Mouse (Mus musculus) embryonic facial prominence, embryonic 15.5 days (tissue): ENCODE results near the gene Hs3st6. TPM values are rescaled to one million over a fixed set of nuclear protein-coding genes. Genes with fewer than 3 reads are reported as not detected.
A peak's percentile ranks its signal among the peaks of the same experiment; 100 is the strongest.

ENCODE experiments used
- ATAC-seq: fragments of 200-750 bp; cut with Nextera tagmentation; 2 replicates; pipeline ENCODE4 v1.8.0; 2017; ENCODE audit warnings: low read depth, moderate TSS enrichment; ENCODE audit not compliant: insufficient number of reproducible peaks, low FRiP score, low TSS enrichment
- H3K27ac ChIP-seq: fragments of 300-500 bp; sonication (generic); replicated peaks from 2 replicates; pipeline ENCODE4 v1.5.1; 2015; ENCODE audit warnings: mild to moderate bottlenecking, inconsistent platforms
- H3K27me3 ChIP-seq: fragments of 300-500 bp; sonication (generic); 2 replicates; pipeline ENCODE4 v1.6.1; 2015; ENCODE audit warnings: inconsistent platforms
- H3K36me3 ChIP-seq: fragments of 300-500 bp; sonication (generic); 2 replicates; pipeline ENCODE4 v1.6.1; 2015; ENCODE audit warnings: mild to moderate bottlenecking, inconsistent platforms
- H3K4me1 ChIP-seq: fragments of 300-500 bp; sonication (generic); 2 replicates; pipeline ENCODE4 v1.6.1; 2015; ENCODE audit warnings: inconsistent platforms
- H3K4me2 ChIP-seq: fragments of 300-500 bp; sonication (generic); replicated peaks from 2 replicates; pipeline ENCODE4 v1.6.1; 2015; ENCODE audit warnings: mild to moderate bottlenecking, inconsistent platforms
- H3K4me3 ChIP-seq: fragments of 300-500 bp; sonication (generic); replicated peaks from 2 replicates; pipeline ENCODE4 v1.5.1; 2015; ENCODE audit warnings: mild to moderate bottlenecking, inconsistent platforms
- H3K9ac ChIP-seq: fragments of 300-500 bp; sonication (generic); 2 replicates; pipeline ENCODE4 v1.6.1; 2015; ENCODE audit warnings: inconsistent platforms
- H3K9me3 ChIP-seq: fragments of 300-500 bp; sonication (generic); replicated peaks from 2 replicates; pipeline ENCODE4 v1.6.1; 2016; ENCODE audit warnings: inconsistent platforms
- WGBS: fragments of 180-500 bp; shearing (Covaris S2); methylation state at CpG from one replicate; pipeline ENCODE4 v1.1.7; 2015; 5-methylcytosine and 5-hydroxymethylcytosine counted together
- polyA plus RNA-seq: library from polyadenylated mRNA; unstranded; fragments of >200 nt; fragmentation: Nextera tagmentation; extraction: Ambion mirVana; gene quantifications from 2 replicates; pipeline ENCODE4 v1.2.1, GENCODE M21; 2015

Gene Hs3st6
- polyA plus RNA-seq, 1 experiment from 2014 or later: 26.4 TPM

DNA sequence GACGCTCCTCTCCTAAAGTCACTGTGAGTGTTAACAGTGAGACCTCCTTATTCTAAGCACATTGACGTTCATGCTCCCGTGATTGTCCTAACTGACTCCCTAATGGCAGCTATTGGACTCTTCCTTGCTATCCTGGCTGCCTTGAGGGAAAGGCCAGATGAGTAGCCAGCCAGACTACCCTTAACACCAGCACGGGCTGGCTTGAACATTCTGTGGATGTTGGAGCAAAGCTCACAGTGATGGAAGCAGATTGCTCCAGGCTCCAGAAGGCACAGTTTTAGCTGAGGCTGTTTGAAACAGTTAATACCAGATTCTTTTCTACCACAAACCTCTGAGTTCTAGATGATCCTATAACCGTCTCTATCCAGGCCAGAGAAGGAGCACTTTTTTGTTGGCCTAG is 8.9 kb upstream of the Hs3st6 start:
- no peaks in the 10 kb centered on the region for H3K27me3 ChIP-seq
- H3K4me1 ChIP-seq: peaks cover 21% of the 10 kb centered on the region
- no peak overlapping the region for H3K9ac ChIP-seq
- no peaks in the 10 kb centered on the region for H3K9me3 ChIP-seq
- peaks cover 23% of the 10 kb centered on the region; the same call in 1 of the 2 replicates for H3K36me3 ChIP-seq
- H3K4me3 ChIP-seq: no peak overlapping the region
- H3K4me2 ChIP-seq: no peak overlapping the region
- ATAC-seq: no peak
- H3K27ac ChIP-seq: no peak overlapping the region
- 64% methylated on average over 5 of the region's 5 CpGs for WGBS

DNA sequence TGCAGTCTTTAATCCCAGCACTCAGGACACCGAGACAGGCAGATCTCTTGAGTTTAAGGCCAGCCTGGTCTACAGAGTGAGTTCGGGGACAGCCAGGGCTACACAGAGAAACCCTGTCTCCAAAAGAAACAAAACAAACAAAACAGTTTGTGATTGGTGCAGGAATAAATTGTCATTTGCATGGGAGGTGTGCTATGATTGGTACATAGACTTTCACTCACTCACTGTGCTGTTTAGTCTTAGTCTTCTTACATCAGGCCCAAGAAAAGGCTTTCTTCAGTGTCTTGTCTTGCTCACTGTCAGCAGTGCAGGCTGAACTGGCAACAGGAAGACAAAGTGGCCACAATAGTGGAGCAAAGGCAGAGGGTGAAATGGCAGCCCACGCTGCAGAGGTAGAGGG is 8.4 kb upstream of the Hs3st6 start:
- Histone ChIP-seq H3K4me3 (no peak overlapping the region), H3K27ac (no peak overlapping the region), H3K9me3 (no peaks in the 10 kb centered on the region), H3K4me2 (no peak overlapping the region), H3K9ac (no peak overlapping the region), H3K27me3 (no peaks in the 10 kb centered on the region), H3K4me1 (peaks cover 21% of the 10 kb centered on the region), H3K36me3 (peaks cover 23% of the 10 kb centered on the region; the same call in 1 of the 2 replicates)
- no peak for ATAC-seq
- WGBS: 56% methylated on average over 3 of the region's 3 CpGs

DNA sequence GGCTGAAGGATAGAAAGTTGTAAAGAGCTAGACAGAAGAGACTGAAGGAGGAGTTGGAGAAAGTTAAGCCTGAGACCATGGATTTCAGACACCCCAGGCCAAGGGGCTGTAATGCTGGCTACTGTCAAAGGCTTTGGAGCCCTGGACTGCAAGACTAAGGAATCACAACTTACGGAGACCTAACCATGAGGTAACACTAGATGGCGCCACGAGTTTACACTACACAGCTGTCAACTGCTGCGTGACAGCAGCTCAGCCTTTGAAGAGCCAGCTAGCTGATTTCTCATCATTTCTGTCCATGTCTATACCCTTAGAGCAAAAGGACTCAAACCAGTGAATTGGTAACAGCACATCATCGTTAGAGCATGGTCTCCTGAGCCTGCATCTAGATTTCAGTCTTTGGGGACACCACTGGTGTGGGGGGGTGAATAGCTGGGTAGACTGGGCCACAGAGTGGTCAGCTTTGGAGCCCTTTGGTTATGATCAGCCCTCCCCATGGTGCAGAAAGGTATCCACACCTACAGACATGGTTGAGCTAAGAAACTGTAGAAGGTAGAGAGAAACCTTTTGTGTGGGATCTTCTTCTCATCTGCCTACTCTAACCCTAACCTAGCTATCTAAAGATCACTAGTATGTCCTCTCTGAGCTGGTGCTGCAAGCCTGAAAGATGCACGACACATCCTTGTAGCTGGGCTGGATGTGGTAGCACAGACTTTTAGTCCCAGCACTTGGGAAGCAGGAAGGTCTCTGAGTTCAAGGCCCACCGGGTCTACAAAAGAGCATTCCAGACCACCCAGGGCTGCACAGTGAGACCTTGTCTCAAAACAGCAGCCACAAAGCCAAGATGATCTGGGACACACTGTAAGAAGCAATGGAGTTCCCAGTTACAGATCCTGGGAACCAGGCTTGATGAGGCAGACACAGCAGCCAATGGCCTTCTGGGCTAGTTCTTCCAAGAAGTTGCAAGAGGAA is 7.0 kb upstream of the Hs3st6 start:
- Histone ChIP-seq H3K27me3 (peaks cover 8% of the 10 kb centered on the region; the same call in 1 of the 2 replicates), H3K4me2 (no peak overlapping the region), H3K9ac (no peak overlapping the region), H3K4me1 (peaks cover 21% of the 10 kb centered on the region), H3K9me3 (no peaks in the 10 kb centered on the region), H3K4me3 (no peak overlapping the region), H3K36me3 (peaks cover 11% of the 10 kb centered on the region; the same call in 1 of the 2 replicates), H3K27ac (peak overlapping the region; percentile 13; the same call in 1 of the 2 replicates)
- ATAC-seq: peak; percentile 61; the same call in 1 of the 2 replicates
- 17% methylated on average over 7 of the region's 7 CpGs for WGBS

DNA sequence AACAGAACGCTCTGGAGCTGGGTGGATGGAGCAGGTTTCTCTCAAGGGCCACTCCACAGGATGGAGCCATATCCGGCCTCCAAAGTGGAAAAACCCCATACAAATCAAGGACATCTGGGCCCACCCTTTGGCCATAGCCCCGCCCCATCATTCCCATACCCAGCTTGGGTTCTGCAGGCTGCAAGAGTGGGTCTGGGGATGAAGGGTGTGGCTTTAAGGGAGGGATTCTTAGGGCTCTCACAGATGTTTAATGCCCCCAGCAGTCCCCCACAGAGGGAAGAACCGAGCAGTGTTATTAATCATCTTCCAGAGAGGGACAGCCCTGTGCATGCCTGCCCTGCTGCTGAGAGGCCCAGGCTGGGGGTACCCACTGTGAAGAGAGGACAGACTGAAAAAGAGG is 5.8 kb upstream of the Hs3st6 start:
- H3K9ac ChIP-seq: no peak overlapping the region
- H3K36me3 ChIP-seq: peaks cover 7% of the 10 kb centered on the region; the same call in 1 of the 2 replicates
- peaks cover 17% of the 10 kb centered on the region; the same call in 1 of the 2 replicates for H3K27me3 ChIP-seq
- no peak overlapping the region for H3K4me2 ChIP-seq
- H3K4me1 ChIP-seq: peaks cover 32% of the 10 kb centered on the region
- H3K9me3 ChIP-seq: no peaks in the 10 kb centered on the region
- WGBS: 18% methylated on average over 4 of the region's 4 CpGs
- ATAC-seq: peak; percentile 79
- peak overlapping the region; percentile 60; the same call in 1 of the 2 replicates for H3K27ac ChIP-seq
- H3K4me3 ChIP-seq: no peak overlapping the region

GRCm38 (mm10) chr17:24751528-24751927 is 1.3 kb upstream of the Hs3st6 start:
- Histone ChIP-seq H3K9me3 (no peaks in the 10 kb centered on the region), H3K9ac (no peak overlapping the region), H3K4me1 (peaks cover 61% of the 10 kb centered on the region), H3K27ac (peak overlapping the region; percentile 51; the same call in 1 of the 2 replicates), H3K4me3 (no peak overlapping the region; the same call in 1 of the 2 replicates), H3K4me2 (peak overlapping the region; percentile 38), H3K27me3 (peaks cover 44% of the 10 kb centered on the region), H3K36me3 (no peaks in the 10 kb centered on the region)
- ATAC-seq: no peak
- 13% methylated on average over 4 of the region's 4 CpGs for WGBS

DNA sequence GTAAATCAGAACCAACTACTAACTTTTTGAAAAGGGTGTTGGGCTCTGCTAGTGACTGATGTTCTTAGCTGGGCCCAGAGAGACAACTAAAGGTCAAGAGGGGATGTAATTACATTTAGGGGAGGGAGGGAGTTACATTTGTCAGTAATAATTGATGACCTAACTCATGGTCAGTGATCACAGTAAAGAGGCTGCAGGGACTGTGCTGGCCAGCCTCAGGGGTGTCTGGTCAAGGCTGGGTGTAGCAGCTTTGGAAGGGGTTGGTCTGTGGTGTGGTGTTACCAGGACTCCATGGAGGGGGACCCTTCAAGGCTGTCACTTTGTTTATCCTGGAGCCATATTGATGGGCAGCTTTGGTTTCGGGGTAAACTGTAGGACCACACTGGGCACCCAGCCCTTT is 4.6 kb downstream of the Hs3st6 start:
- H3K27me3 ChIP-seq: peaks cover 24% of the 10 kb centered on the region
- no peak overlapping the region for H3K27ac ChIP-seq
- 87% methylated on average over 1 of the region's 1 CpGs for WGBS
- H3K9ac ChIP-seq: no peak overlapping the region
- H3K4me2 ChIP-seq: no peak overlapping the region
- no peaks in the 10 kb centered on the region for H3K9me3 ChIP-seq
- no peak overlapping the region for H3K4me3 ChIP-seq
- ATAC-seq: no peak
- H3K36me3 ChIP-seq: no peaks in the 10 kb centered on the region
- H3K4me1 ChIP-seq: peaks cover 57% of the 10 kb centered on the region

GRCm38 (mm10) chr17:24761121-24761520 is 8.3 kb downstream of the Hs3st6 start:
- no peaks in the 10 kb centered on the region for H3K9me3 ChIP-seq
- H3K36me3 ChIP-seq: no peaks in the 10 kb centered on the region
- no peak overlapping the region for H3K9ac ChIP-seq
- 25% methylated on average over 5 of the region's 5 CpGs for WGBS
- peak; percentile 78 for ATAC-seq
- no peak overlapping the region for H3K4me3 ChIP-seq
- no peaks in the 10 kb centered on the region for H3K27me3 ChIP-seq
- H3K4me1 ChIP-seq: peaks cover 46% of the 10 kb centered on the region
- H3K4me2 ChIP-seq: no peak overlapping the region
- H3K27ac ChIP-seq: peak overlapping the region; percentile 51

DNA sequence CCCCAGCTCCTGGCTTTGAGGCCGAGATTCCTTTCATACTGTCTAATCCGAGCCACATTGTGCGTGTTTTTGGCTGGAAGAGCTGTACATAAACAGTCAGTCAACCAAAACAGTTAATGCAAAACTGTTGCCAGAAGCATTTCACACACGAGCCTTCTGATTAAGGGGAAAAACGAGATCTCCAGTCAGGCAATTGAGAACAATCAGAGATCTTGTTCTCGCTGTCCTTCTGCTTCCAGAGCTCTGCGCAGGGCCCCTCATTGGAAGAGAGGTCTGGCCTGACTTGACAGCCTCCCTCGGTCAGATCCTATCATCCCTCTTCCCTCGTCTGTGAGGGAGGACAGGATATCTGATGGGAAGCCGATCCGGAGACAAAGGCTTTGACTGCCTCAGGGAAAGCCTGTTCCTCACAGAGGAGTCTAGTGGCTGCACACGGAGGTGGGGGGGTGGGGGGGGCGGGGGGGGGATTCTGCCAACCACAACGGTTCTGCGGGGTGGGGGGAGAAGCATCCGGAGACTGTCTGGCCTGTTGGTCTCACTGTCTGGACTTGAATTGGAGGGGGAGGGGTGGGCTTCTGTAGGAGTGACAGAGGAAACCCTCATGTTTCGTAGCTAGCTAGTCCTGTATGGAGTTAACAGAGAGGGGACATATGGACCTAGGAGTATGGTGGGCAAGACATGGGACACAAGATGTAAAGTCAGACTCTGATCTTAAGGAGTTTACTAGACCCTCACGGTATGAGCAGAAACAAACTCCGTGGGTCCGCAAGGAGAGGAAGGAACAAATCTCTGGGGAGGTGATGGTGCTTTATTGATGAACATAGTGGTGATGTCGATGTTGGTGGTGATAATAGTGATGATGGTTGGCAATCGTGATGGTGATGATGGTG is 12.5 kb downstream of the Hs3st6 start:
- Histone ChIP-seq H3K27me3 (no peaks in the 10 kb centered on the region), H3K4me2 (peak overlapping the region; percentile 23), H3K9me3 (no peaks in the 10 kb centered on the region), H3K36me3 (no peaks in the 10 kb centered on the region), H3K4me1 (peaks cover 53% of the 10 kb centered on the region), H3K27ac (peak overlapping the region; percentile 75), H3K4me3 (no peak overlapping the region), H3K9ac (no peak overlapping the region)
- 24% methylated on average over 21 of the region's 22 CpGs for WGBS
- peak; percentile 56 for ATAC-seq

GRCm38 (mm10) chr17:24766266-24766875 is 13.6 kb downstream of the Hs3st6 start:
- H3K36me3 ChIP-seq: no peaks in the 10 kb centered on the region
- ATAC-seq: no peak
- WGBS: 34% methylated on average over 12 of the region's 12 CpGs
- no peak overlapping the region for H3K4me3 ChIP-seq
- peaks cover 46% of the 10 kb centered on the region for H3K4me1 ChIP-seq
- H3K9ac ChIP-seq: no peak overlapping the region
- H3K27ac ChIP-seq: 0 out of 2 replicates have a peak overlapping the region, but pooled peaks have one; percentile 75
- no peaks in the 10 kb centered on the region for H3K9me3 ChIP-seq
- H3K4me2 ChIP-seq: no peak overlapping the region
- H3K27me3 ChIP-seq: no peaks in the 10 kb centered on the region

DNA sequence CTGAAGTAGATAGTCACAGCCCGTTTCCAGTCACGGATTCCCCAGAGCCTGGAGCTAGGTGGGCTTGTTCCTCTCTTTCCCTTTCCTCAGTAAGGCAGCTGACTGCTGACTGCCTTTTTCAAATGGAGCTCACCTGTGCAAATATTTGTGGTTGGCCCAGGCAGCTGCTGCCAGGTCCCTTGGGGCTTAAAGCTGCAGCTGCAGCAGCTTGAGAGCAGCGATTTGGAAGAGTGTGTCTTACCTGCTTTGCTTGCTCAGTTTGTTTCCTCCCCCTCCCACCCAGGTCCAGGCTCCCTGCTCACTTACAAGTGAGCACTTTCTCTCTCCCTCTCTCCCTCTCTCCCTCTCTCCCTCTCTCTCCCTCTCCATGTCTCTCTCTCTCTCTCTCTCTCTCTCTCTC is 16.4 kb downstream of the Hs3st6 start:
- H3K4me3 ChIP-seq: no peak overlapping the region
- WGBS: 27% methylated on average over 3 of the region's 3 CpGs
- no peaks in the 10 kb centered on the region for H3K27me3 ChIP-seq
- H3K36me3 ChIP-seq: no peaks in the 10 kb centered on the region
- H3K4me1 ChIP-seq: peaks cover 40% of the 10 kb centered on the region
- ATAC-seq: no peak
- no peaks in the 10 kb centered on the region for H3K9me3 ChIP-seq
- no peak overlapping the region for H3K4me2 ChIP-seq
- H3K9ac ChIP-seq: no peak overlapping the region
- H3K27ac ChIP-seq: no peak overlapping the region
